In the genomic region with DNA sequence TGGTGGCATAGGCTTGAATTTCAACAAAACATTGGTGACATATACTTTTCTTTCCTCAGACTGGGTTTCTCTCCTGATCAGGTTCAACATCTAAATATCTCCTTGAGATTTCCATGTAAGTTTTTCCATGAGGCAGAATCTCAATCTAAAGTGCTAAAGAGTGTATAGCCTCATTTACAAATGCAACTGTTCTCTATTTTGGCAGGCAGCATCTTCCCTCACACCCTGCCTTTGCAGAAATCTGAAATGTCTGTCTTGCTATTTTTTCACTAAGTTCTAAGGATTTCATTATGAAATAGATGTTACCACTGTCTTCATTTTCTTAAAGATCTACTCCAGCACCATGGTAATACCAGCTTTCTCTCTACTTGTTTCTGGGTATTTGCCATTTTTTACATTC, we compare ENCODE assay signal across 22 mouse cellular contexts.
"Had no signal": no experiment of that assay in that cellular context is flagged by ENCODE, and none has a peak within 500 bp of the region (broad histone marks: within the 10 kb centered on the region; RNA-seq: fewer than 3 reads in every experiment).

No protein-coding gene starts in this region.

- ATAC-seq: forebrain, embryonic 13.5 days; forebrain, embryonic 14.5 days; forebrain, embryonic 15.5 days; forebrain, embryonic 16.5 days; forebrain, postnatal 0 days had no signal

- DNase-seq: cerebellum, adult 2 months; cerebellum, adult 8-10 months; cerebellum, adult 9-10 months; cerebellum, adult 9-11 months; cerebellum, postnatal 10 days; cerebellum, postnatal 14 days; cerebellum, postnatal 25 days; cerebellum, postnatal 36 days; embryo, embryonic 11 days; forebrain, postnatal 0 days; gastrocnemius, adult 2 months; gastrocnemius, postnatal 10 days; gastrocnemius, postnatal 14 days; gastrocnemius, postnatal 25 days; gastrocnemius, postnatal 36 days; heart, adult 11 months; heart, adult 18-20 months; heart, adult 2 months had no signal
